Mouse (Mus musculus) layer of hippocampus, adult 18-20 months (tissue): Measurements from ENCODE around the gene Ablim2. TPM values are rescaled to one million over a fixed set of nuclear protein-coding genes. Genes with fewer than 3 reads are reported as not detected.
A peak's percentile ranks its signal among the peaks of the same experiment; 100 is the strongest.

Experiments
- DNase-seq, 2 experiments: peaks; one replicate each; pipeline ENCODE4 v3.0.0; 2022; ENCODE audit warnings: low spot score in 2 of 2
- long read RNA-seq: library from polyadenylated mRNA; stranded (forward); transcript quantifications from one replicate; pipeline ENCODE4 v2.0.0, GENCODE M21; 2021
- total RNA-seq, 2 experiments: library from RNA; stranded (reverse); gene quantifications; 2 replicates each; pipeline ENCODE4 v1.2.3; 2021

Gene Ablim2
- total RNA-seq, result 100 to 1,000 TPM; 131 to 142 TPM
- long read RNA-seq, partial matches to known transcripts, result 13 of 46 reads
- long read RNA-seq, other reads (novel, unspliced or antisense), result 32 of 46 reads

DNA sequence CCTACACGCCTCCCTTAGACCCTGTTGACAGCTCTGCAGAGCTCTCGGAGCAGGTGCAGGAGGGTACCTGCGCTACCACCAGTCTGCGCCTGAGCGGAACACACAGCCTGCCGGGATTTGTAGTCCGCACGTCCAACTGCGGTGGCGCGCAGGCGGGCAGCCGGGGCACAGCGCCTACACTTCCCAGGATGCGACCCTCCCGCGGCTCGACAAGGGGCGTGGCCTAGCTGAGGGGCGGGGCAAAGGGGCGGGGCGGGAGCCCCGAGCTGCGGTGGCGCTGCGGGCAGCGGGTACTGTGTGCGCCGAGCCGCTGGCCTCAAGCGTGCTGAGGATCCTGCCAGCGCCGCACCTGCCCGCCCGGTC, at the start of gene Ablim2:
Gene Ablim2 (plus strand): TSS at position 242 of the 363 bp plus-strand sequence.
- DNase-seq, result peak; percentile 97

GRCm38 (mm10) chr5:35710481-35710880, 47.2 kb upstream of the Ablim2 start:
- no peak for DNase-seq

DNA sequence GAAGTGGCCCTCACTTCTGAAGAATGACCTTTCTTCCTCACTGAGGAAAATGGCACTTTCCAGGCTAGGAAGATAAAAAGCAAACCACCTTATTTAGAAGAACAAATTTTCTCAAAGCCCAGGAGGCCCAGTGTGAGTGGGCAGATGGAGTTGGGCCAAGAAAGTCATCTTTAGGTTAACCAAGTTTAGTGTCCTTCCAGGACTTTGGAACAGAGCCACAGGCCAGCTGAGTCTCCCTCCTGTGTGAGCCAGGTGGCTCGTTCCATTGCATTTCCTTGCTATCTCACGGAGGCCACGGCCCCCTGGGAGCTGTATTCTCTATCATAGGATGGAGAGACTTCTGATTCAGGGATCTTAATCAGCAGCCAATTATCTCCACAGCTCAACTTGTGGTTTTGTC, 46.7 kb upstream of the Ablim2 start:
- DNase-seq, result no peak

DNA sequence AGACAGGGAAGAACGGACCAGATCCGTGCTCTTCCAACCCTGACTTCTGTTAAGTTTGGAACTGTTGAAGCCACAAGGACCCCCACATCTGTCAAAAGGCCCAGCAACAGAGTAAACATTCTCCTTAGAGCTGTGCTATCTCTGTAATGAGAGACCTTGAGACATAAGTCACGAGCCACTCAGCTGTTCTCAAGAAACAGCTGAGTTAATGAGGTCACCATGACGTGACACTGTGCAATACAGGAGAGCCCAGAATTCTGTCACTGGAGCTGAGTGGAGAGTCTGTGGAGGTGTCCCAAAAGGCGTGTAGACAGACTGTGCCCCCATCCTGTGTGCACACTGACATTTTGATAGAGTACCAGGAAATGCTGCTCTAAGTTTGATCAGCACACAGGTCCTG, 45.2 kb upstream of the Ablim2 start:
- DNase-seq, result no peak

GRCm38 (mm10) chr5:35713649-35714354, 43.9 kb upstream of the Ablim2 start:
- DNase-seq, result peak; percentile 42 to 77

DNA sequence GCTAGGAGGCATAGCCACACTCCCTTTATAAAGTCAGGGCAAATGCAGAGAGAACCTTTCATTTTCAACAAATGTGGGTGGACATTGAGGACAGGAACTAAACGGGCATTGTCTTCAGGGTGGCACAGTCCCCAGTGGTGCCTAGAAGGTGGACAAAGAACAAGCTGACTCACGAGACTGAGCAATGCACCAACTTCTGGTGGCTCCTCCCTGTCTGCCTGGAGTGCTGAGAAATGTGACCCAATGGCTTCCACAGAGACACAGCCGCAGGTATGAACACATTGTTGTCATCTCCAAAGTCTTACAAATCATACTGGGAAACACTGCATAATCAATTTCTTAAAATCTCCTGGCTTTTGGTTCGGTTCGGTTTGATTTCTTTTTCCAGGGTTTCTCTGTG, 40.2 kb upstream of the Ablim2 start:
- no peak for DNase-seq

- peak in 1 of 2 experiments; percentile 64 for DNase-seq
Measured at GRCm38 (mm10) chr5:35717946-35718345, 39.7 kb upstream of the Ablim2 start.

- DNase-seq, result no peak
Measured at GRCm38 (mm10) chr5:35718817-35719216, 38.9 kb upstream of the Ablim2 start.

- no peak for DNase-seq
Measured at GRCm38 (mm10) chr5:35719343-35719742, 38.3 kb upstream of the Ablim2 start.

DNA sequence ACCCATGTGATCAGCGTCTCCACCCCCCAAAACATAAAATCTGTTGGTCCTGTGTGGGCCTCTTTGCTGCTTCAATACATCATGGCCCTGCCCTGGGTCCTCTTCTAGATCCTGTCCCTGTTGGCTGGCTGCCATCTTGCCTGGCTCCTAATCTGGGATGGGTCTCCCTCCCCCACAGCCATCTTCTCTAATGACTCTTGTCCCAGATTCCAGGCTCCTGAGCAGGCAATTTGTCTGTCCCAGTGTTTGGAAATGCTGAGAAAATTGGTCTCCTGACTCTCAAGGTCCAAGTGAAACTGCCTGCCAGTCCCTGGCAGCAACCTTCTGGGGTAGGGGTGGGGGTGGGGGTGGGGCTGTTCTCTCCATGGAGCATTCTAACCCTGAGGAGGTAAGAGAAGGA, 37.8 kb upstream of the Ablim2 start:
- DNase-seq, result no peak

- no peak for DNase-seq
Measured at GRCm38 (mm10) chr5:35721933-35722332, 35.7 kb upstream of the Ablim2 start.

DNA sequence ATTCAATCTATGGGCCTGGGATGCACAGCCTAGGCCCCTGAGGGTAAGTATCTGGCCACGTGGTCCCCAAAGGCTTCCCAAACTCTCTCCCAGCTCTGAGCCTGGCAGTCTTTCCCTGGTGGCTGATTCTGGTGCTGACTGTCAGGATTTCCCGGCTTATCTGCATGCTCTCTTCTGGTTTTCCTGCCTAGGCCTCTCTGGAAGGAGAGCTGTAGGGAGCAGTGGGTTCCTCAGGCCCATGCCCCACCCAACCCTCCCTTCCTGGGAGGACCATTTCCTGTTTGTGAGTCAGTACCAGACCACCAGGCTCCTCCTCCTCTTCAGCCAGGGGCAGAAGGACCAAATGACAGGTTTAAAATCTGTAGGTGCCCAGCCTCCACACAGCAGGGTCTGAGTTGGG, 35.0 kb upstream of the Ablim2 start:
- DNase-seq, result no peak

GRCm38 (mm10) chr5:35723900-35724299, 33.8 kb upstream of the Ablim2 start:
- no peak for DNase-seq

- DNase-seq, result no peak
Measured at GRCm38 (mm10) chr5:35725840-35726239, 31.8 kb upstream of the Ablim2 start.

DNA sequence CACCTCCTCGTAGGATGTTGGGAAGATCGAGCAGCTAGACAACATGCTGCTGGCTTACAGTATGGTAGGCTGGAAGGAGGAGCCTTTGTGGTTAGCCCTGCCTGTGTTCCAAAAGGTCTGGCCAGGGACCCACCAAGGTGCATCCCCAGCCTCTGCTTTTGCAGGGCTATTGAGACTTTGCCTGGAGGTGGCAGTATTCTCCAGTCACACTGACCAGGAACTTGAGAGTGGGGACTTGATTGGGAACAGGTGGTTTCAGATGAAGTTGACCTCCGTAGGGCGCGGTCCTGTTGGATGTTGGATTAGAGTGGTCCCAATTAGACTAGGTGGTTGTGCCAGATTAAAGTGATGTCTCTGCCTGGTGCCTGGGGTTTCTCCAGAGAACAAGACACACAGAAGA, 30.2 kb upstream of the Ablim2 start:
- DNase-seq, result no peak

GRCm38 (mm10) chr5:35728344-35728956, 29.2 kb upstream of the Ablim2 start:
- DNase-seq, result no peak

DNA sequence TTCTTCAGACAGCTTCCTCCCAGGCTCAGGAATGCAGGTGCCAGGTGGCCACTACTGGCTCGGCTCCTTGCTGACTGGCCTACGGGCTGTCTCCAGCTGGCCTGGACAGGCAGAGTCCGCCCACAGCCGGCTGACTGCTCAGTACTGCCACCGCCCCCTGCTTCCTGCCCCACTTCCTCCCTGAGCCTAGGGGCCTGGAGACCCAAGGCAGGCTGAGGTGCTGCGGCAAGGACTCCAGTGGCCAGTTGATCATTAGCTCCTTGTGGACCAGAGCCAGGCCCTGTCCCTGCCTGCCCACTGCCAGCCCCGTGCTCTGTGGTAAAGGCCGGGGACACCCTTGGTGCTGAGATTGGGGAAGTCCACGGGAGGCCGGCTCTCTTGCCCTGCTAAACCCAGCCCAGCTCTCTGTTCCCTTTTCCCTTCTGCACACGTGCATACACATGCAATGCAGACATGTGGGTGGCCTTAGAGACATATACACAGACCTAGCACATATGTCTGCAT, 28.7 kb upstream of the Ablim2 start:
- DNase-seq, result peak in 1 of 2 experiments; percentile 49

- DNase-seq, result no peak
Measured at GRCm38 (mm10) chr5:35729844-35730243, 27.8 kb upstream of the Ablim2 start.

- no peak for DNase-seq
Measured at GRCm38 (mm10) chr5:35730552-35730951, 27.1 kb upstream of the Ablim2 start.

DNA sequence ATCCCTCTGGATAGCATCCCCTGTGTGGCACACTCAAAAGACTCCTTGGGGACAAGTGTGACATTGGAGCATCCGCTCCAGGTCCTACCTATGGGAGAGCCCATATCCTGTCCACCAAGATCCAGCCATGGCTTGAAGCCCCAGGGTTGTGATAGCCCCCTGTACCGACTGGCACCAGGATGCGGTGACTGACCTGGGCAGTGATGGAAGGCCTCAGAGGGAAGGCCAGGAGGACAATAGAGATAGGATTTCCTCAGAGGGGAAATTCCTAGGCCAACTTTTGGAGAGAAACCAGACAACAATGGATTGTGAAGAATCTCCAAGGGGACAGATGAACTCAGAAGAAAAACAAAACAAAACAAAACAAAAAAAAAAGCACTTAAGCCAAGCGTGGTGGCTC, 26.7 kb upstream of the Ablim2 start:
- DNase-seq, result no peak

GRCm38 (mm10) chr5:35733523-35733922, 24.2 kb upstream of the Ablim2 start:
- DNase-seq, result no peak

DNA sequence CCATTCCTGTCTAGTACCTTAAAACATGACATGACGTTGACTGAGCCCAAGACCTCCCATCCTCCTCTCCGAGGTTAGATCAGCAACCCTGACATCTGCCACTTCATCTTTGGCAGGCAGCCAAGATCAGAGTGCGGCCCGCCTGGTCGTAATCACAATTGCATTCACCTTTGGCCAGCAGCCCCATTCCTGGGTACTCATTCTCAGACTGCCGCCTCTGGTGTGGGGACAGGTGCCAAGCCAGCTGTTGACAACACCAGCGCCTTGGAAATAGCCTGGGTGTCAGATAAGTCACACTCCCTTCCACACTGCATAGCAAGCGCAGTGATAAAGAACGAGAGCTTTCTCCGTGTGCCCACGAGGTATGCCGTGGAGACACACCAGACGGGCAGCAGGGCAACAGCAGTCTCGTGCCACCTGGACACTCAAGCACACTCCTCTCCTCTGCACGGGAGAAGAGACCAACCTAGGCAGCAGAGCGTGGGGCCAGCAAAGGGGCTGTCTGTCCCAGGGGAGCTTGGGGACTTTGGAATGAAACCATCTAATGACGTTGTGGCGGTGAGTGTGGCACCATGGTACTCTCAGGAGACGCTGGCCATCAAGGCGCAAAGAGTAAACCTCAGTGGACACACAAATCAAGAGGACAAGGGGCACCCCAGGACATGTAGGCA, 20.3 kb upstream of the Ablim2 start:
- no peak for DNase-seq
